Mouse (Mus musculus): ENCODE measurements around the gene Gpr146.

Gpr146 gene

DNA sequence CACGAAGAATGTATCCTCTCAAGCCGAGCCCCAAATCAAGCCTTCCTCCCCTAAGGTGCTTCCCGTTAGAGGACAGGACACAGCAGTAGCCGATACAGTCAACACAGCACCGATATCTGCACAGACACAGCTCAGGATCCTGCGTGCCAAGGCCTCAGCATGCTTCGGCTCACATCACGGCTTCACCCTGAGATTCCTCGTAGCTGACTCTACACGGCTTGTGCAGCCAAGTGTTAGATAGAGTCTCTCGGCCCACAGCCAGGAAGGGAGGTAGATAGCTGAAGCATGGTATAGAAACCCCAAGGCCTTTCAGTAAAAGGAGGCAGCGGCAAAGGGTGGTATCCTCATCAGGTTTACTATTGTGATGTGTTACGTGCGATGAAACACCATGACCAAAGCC lies 22.5 kb downstream of the Gpr146 start:
- no peak for DNase-seq (ENCODE audit: low read depth, low spot score)

- no peak for DNase-seq (ENCODE audit: low read depth, low spot score)
Observed at GRCm38 (mm10) chr5:139402106-139402505, 24.6 kb downstream of the Gpr146 start.

DNA sequence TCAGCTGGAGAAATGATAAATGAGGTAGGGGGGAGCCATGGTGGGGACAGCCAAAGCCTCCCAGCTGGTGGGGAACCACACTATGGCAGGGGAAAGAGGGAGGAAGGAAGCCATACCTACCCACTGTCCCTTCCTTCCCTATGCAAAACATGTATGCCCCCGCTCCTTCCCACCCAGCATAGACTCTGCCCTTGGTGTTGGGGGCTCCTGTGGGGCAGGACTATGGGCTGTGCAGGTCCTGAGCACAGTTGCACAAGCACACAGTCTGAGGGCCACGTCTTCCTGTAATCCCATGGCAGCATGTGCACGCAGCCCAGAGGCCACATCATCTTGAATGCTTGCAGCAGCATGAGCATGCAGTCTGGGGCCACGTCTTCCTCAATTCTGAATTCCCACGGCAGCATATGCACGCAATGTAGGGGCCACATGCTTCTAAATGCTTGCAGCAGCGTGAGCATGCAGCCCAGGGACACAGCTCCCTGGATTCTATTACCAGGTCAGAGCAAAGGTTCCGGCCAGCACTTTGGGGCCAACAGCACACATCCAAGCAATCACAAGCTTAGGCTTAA lies 26.3 kb downstream of the Gpr146 start:
- no peak for DNase-seq (ENCODE audit: low read depth, low spot score)

- no peak for DNase-seq (ENCODE audit: low read depth, low spot score)
Observed at GRCm38 (mm10) chr5:139404801-139405401, 27.4 kb downstream of the Gpr146 start, which contains the start of gene C130050O18Rik. TSS of gene C130050O18Rik (plus strand) at chr5:139405280.

GRCm38 (mm10) chr5:139405478-139405877 lies 28.0 kb downstream of the Gpr146 start:
- DNase-seq (ENCODE audit: low read depth, low spot score), result no peak

DNA sequence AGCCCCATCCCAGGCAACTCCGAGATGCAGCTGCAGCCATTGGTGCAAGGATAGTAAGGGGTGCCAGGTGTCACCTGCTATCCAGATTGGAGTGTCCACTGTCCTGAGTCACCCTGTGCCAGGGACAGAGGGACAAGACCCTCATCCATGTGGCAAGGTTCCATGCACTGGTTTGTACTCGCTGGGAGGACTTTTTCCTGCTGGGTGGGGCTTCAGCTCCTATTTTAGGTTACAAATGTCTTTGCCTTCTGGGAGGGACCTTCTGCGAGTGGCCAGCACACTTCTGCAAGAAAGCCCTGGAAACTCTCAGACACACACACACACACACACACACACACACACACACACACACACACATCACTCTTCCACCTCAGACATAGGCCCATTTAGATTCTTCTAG lies 28.5 kb downstream of the Gpr146 start:
- DNase-seq (ENCODE audit: low read depth, low spot score), result no peak

DNA sequence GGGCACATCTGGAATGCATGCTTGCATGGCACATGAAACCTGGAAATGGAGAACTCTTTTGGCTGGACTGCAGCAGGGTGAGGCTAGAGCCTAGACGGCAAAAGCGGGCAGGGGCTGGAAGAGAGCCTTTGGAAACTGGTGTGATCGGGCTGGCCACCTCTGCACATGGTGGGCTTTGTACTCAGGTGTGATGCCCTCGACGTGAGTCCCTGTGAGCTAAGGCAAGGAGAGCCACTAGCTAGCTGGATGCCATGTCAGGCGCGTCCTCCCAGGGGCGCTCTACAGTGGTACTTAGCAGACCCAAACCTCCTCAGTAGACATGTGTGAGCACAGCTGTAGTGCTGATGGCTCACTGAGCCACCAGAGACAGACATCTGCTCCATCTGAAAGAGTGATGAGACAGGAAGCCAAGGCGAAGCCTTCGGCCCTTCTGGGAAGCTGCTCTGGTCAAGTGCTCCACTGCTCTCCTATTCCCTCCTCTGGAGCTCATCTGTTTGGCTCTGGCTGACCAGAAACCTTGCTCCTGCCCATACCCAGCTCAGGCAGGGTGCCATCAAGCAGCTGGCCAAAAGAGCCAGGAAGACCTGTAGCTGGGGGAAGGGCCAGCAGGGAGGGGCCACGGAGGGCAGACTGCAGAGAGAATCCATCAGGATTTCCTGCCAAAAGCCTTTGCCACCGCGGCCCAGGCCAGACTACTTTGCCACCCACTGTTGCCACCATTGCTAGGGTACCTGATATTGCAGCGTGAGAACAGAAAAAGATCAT lies 29.8 kb downstream of the Gpr146 start:
- no peak for DNase-seq (ENCODE audit: low read depth, low spot score)

GRCm38 (mm10) chr5:139408511-139408910 lies 31.0 kb downstream of the Gpr146 start:
- no peak for DNase-seq (ENCODE audit: low read depth, low spot score)

- no peak for DNase-seq (ENCODE audit: low read depth, low spot score)
Observed at GRCm38 (mm10) chr5:139409412-139409811, 31.9 kb downstream of the Gpr146 start.

DNA sequence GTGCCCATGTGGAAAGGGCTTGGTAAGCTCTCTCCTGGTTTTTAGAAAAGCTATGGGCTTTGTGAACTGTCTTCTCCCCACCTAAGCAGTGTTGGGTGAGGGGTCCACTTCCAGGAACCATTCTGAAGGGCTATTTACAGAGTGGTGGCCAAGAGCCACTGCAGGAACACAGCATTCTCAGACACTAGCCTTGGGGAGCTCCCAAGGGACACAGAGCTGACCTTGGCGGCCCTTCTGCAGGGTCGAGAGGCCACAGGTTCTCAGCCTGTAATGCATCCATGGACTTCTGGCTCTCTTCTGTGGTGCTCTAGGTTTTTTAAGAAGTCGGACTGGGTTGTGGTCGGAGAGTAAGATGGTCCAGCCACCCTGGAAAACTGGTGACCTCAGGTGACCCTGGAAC lies 32.6 kb downstream of the Gpr146 start:
- DNase-seq (ENCODE audit: low read depth, low spot score), result no peak

DNA sequence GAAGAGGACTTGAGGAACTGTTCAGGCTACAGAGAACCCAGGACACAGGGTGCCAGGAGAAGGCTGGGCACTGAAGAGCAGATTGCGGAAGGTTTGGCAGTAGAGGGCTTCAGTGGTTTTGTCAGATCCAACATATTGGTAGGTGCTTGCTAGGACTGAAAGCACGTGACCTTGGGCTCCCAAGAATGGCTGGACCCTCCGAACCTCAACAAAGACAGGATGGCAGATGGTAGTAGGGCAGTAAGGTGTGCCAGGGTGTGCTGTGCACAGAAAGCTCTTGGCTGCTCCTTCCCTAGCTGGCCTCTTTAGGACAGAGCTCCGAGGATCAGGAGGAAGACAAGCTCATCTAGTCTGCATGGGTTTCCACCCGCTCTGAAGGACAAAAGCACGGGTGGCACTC lies 33.6 kb downstream of the Gpr146 start:
- DNase-seq (ENCODE audit: low read depth, low spot score), result no peak

- DNase-seq (ENCODE audit: low read depth, low spot score), result no peak
Observed at GRCm38 (mm10) chr5:139411665-139412314, 34.3 kb downstream of the Gpr146 start.

DNA sequence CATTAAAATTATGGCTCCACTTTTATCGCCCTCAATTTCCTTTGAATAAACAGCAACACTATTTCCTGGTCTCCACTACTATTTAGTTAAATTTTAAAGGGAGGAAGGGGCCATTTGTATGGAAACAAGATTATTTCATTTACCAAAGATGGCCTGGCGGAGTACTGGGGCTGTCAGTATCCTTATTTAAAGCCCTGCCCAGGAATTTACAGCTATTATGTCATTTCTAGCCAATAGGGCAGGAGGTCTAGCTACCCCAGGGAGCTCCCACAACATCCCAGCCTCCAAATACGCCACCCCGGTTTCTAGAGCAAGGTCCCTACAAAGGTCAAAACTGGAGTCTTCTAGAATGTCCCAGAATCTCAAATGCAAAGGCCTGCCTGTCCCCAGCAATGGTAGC lies 36.0 kb downstream of the Gpr146 start:
- DNase-seq (ENCODE audit: low read depth, low spot score), result no peak

DNA sequence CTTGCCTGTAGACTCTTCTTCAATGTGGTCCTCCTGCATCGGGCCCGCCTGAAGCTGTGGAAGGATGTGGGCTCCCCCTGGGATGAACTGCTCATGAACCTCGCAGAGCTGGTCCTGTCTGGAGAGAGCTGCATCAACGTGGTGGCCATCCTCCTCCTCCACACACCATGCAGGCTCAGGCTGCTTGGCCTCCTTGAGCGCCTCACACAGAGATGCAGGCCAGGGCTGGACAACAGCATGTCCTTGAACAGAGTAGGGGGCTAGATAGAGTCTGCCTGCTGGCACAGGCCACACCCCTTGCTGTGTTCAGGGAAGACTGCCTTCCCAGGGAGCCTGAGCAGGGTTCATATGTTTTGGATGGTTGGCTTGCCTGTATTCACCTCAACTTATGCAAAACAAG lies 37.5 kb downstream of the Gpr146 start:
- no peak for DNase-seq (ENCODE audit: low read depth, low spot score)

DNA sequence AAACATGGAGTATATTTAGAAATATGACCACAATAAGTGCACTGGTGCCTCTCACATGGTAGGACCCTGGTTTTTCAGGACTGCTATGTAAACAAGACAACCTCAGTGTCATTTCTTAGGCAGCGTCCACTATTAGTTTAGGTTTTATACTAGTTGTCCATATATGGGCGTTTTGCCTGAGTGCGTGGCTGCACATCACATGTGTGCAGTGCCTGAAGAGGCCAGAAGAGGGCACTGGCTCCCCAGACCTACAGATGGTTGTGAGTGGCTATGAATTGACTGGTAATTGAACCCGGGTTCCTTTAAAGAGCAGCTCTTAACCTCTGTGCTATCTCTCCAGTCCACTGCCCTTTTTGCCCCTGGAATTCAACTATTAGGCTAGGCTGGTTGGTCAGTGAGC lies 39.4 kb downstream of the Gpr146 start:
- no peak for DNase-seq (ENCODE audit: low read depth, low spot score)

GRCm38 (mm10) chr5:139417480-139417879 lies 40.0 kb downstream of the Gpr146 start:
- DNase-seq (ENCODE audit: low read depth, low spot score), result no peak

- no peak for DNase-seq (ENCODE audit: low read depth, low spot score)
Observed at GRCm38 (mm10) chr5:139418110-139418509, 40.6 kb downstream of the Gpr146 start.

DNA sequence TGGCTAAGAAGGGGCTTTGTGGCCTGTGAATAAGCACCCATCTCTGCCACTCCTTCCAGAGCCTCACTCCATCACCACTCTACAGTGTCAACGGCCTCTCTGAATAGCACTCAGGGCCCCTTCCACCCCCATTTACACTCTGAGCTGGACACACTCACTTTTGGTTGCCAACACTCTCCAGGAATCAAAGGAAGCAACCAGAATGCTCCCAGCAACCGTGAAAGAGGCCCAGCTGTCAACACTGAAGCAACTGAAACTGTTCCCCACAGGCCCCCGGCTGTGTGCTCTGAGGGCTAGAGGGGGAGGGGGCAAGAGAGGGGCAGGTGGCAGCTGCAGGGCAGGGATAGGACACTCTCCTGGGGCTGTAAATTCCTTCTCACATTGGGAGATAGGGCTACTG lies 41.1 kb downstream of the Gpr146 start:
- DNase-seq (ENCODE audit: low read depth, low spot score), result no peak

GRCm38 (mm10) chr5:139423026-139423865 lies 45.7 kb downstream of the Gpr146 start, which contains the start of gene Gper1:
TSS of gene Gper1 (plus strand) at chr5:139423151.
- DNase-seq (ENCODE audit: low read depth, low spot score), result no peak

GRCm38 (mm10) chr5:139425198-139425597 lies 47.7 kb downstream of the Gpr146 start:
- no peak for DNase-seq (ENCODE audit: low read depth, low spot score)

GRCm38 (mm10) chr5:139427001-139427400 lies 49.5 kb downstream of the Gpr146 start:
- DNase-seq (ENCODE audit: low read depth, low spot score), result no peak

DNA sequence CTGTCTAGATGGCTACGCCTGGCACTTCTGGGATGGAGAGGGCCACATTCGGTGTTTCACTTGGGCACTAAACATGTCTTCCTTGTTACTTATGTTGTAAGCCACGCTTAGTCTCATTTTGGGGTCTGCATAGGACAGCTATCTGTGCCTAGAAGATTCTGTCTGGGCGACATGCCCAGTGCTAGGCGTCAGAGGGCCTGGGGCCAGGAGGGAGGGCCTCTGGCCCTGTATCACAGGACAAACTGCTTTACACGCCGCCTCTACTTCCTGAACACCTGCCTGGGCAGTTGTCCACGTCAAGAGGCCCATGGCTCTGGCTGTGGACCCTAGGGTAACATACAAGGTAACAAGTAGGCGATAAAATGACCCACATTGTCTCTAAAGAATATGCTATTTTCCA lies 50.5 kb downstream of the Gpr146 start:
- DNase-seq (ENCODE audit: low read depth, low spot score), result no peak
